Mouse (Mus musculus): ENCODE measurements around the gene Panx1.

Panx1 gene

DNA sequence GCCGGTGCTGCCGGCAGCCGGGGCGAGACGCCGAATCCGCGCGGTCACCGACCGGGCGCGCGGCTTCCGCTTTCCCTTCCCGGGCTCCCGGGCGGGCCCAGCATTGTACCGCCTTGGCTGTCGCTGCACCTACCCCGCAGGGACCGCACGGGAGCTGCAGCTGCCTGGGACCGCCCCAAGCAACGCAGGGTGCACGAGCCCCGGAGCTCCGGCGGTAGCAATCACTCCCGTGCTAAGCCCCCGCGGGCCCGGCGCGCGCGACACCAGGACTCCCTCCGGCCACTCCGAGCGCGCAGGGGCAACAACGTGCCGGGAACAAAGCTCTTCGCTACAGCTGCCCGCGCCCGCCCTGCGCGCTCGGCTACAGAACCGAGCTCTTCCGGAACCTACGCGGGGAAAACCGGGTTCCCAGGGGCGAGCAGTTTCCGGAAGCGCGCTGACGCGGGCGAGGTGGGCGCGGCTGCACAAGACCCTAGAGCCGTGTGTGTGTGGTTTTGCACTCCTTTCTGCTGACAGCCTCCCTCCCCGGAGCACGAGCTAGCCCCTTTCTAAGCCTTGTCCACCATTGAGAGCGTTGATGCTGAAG, at the start of gene Panx1:
Gene Panx1, minus strand, starts transcription at position 395 of the 586 bp plus-strand sequence.
- DNase-seq (ENCODE audit: low spot score in 2 of 2) = peak in 1 of 2 experiments; percentile 55

DNA sequence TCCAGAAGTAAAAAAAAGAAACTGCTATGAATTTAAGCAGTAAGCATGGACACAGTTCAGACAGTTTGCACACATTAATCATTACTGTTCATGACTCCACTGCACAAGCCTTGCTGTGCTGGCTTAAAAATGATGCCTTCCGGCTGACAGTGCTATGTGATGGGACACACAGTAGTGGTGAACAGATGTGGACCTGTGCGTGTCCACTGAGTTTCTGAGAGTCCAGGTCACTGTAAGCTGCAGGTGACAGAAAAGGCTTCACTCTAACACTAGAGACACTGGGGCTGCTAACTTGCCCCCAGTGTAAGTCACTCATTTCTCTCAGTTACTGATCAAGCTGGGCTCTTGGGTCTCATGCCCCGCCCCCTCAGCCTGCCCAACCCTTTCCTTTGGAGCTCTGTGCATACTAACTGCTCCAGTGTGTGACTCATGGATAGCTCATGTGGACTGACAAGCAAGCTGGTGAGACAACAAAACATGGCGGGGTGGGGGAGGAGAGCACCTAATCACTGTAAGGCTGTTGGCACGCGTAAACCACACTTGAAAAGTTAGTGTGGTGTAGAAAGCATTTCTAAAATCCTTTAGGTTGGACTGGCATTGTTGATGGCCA, 23.5 kb upstream of the Panx1 start:
- no peak for DNase-seq (ENCODE audit: low spot score in 2 of 2)

DNA sequence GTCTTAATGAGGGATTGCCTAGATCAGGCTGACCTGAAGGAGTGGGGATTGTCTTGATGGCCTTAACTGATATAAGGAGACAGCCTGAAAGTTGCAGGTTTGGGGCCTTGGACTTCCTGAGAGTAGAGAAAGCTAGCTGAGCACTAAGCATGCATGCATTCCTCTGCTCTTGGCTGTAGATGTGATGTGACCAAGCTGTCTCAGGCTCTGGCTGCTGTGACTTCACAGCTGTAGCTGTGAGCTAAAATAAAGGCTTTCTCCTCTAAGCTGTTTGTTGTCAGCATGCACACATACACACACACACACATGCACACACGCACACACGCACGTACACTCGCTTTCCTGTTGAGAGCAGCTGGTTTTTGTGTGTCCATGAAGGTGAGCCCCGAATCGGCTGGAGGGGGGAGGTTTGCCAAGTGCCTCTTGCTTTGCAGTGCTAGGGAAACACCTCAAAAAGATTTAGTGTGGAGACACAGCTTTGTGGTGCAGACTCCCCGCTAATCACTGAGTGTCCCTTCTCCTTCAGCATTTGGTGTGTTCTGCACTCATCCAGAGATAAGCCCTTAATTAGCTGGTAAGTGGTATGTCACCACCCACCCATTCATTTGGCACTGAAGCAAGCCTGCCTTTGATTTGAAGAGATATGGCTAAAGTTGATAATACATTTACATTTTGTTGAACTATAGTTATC, 22.9 kb upstream of the Panx1 start:
- no peak for DNase-seq (ENCODE audit: low spot score in 2 of 2)

DNA sequence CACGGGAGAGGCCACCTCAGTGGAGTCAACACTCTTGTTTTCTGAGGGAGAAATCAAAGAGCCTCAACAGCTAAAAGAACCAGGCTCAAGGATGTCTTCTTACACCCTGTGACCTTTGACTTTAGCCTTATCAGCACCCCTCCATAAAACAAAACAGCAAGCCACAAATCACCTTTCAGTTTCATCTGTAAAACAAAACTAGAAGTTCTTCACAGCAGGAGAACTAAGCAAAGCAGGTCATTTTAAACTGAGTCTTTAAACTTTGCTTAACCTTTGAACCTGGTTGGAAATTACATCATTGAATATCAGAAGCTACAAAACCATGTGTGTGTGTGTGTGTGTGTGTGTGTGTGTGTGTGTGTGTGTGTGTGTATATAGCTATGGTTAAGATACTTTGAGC, 18.9 kb upstream of the Panx1 start:
- DNase-seq (ENCODE audit: low spot score in 2 of 2) = no peak

DNA sequence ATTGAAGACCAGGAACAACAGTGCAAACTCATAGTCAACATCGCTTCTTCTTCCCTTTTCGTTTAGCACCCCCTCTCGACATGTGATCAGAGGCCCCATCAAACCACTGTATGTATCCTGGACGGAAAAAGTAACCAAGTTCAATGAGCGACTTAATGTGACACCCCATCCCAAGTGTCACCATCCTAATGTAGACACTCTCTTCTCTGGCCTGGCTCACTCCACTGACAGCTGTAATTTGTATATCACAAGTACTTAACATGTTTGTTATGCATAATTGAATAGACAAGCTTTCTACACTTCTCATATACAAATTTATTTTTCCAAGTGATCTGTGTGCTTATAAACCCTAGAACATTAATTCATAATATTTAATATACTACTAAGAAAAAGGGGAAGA, 15.6 kb upstream of the Panx1 start:
- DNase-seq (ENCODE audit: low spot score in 2 of 2) = no peak

DNA sequence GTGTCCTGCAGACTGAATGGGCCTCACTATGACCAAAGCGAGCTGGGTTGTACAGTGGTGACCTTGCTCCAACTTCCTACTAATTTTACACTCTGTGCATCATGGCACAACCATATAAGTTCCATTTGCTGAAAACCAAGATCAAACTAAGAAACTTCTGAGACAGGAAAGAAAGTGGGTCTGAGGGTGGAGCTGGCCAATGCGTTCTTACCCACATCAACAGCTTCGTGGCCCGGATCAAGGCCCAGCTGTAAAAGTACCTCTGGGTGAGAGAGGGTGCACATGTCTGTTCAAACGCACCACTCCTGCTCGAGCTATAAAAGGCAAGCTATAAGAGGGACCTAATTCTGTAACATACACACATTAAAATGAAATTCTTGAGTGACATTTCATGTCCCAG, 14.7 kb upstream of the Panx1 start:
- DNase-seq (ENCODE audit: low spot score in 2 of 2) = no peak

DNA sequence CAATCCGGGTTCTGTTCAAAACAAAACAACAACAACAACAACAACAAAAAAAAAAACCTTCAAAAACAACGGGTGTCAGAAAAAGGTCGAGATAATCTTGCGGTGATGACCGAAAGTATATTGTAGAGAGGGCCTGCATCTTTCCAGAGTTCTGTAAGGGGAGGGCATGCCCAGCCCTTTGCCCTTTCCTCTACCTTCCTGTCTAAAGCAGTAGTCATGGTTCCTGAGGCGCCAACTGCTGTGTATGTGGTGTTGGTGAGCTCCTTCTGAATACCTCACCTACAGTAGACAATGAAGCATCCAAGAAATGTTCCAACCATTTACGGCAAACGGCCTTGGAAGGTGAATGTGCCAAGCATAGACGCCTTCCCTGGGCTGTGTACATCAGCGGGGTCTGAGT, 462 bp upstream of the Panx1 start:
- no peak for DNase-seq (ENCODE audit: low spot score in 2 of 2)

DNA sequence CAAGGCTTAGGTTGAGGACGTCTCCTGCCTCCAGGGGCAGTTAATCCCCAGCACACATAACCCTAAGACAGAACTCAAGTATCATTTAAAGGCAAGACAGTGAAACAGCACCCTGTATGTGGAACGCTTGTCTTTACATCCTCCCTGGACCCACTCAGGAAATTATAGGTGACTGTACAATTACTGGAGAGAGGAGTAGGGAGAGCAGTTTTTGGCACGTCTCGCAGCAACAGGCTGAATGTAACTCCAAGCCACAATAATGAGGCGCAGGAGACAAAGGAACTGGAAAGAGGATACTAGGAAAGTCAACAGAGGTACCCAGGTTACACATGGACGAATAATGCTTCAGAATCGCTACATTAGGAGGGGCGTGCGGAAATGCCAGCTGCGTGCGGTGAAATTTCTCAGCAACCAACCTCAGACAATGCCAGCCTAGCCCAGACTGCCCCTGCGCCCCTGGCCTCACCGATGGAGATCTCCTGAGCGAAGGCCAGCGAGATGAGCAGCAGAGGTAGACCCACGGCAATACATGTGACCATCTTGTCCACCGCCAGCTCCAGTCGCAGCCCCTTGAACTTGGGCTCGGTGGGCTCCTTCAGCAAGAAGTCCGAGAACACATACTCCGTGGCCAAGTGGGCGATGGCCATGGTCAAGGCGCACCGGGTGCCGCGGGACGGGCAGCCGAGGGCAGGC, 741 bp downstream of the Panx1 start:
- no peak for DNase-seq (ENCODE audit: low spot score in 2 of 2)

DNA sequence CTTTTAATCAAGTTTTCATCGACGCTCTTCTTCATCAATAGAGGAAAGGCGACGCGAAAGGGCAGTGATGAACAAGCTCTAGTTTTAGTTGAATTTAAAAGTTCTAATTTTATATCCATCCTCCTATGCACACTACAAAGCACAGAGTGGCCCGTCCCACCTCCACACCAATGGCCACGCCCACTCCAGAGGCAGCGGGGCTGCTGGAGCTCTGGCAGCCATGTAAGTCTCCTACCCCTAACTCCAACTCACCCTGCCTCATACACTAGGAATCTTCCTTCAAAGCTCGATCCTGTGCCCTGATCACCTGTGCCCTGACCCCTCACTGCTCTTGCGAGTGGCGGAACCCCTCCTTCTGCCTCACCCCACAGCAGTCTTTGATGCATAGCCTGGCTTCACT, 3.7 kb downstream of the Panx1 start:
- DNase-seq (ENCODE audit: low spot score in 2 of 2) = no peak

DNA sequence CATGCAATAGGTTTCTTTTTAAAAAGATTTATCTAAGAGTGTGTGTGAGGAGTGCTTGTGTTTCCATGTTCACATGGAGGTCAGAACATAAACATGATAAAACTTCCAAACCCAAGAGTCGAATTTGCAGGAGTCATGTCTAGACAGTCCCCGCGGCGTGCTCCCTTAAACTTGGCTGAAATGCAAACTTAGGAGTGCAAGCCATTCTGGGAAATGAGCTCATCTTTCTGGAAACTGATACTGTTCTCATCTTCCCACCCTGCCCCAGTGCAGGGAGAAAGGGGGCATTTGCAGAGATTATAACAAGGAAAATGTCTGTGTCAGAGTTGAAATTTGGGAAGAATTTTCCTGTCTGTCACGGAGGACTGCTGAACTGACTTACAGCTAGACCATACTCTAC, 5.4 kb downstream of the Panx1 start:
- DNase-seq (ENCODE audit: low spot score in 2 of 2) = no peak

DNA sequence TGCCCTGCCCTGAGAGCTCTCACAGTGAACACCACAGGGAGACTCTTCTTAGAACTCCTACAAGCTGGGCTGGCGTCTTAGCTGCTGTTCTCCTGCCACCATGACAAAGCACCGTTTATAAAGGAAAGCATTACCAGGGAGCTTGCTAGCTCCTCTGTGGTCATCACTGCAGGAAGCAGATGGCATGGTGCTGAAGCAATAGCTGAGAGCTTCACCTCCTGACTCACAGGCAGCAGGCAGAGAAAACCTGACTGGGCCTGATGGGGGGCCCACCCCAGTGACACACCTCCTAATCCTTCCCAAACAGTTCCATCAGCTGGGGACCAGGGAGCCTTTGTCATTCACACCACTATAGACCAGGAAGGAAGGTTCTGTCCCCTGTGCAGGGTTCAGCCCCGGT, 7.6 kb downstream of the Panx1 start:
- no peak for DNase-seq (ENCODE audit: low spot score in 2 of 2)

DNA sequence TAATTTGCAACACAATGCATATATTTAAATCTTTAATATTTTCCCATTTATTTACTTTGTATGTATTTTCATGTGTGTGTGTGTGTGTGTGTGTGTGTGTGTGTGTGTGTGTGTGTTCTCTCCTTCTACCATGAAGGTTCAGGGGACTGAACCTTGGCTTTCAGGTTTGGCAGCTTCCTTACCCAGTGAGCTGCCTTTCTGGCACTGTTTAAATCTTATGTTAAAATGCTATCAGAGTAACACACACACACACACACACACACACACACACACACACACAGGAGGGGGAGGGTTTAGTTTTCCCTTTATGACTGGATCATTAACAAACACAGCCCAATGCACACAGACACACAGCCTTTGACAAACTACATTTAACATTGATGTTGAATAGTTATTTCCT, 8.0 kb downstream of the Panx1 start:
- DNase-seq (ENCODE audit: low spot score in 2 of 2) = no peak

DNA sequence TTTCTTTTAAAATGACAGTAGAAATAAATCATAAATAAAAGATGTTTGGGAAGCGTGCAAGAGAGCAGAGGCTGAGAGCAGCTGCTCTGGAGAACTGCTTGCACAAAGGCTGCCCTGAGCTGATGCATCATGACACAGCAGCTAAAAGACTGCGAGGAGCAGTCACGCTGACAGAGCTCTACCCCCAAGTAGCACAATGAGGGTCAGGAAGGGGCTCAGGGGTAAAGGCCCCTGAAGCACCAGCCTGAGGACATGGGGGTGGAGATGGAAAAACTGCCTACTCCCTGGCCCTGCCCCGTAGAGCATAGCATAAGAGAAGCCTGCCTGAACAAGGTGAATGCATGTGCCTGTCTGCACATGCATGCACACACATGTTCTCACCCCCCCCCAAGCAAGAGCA, 8.5 kb downstream of the Panx1 start:
- no peak for DNase-seq (ENCODE audit: low spot score in 2 of 2)

DNA sequence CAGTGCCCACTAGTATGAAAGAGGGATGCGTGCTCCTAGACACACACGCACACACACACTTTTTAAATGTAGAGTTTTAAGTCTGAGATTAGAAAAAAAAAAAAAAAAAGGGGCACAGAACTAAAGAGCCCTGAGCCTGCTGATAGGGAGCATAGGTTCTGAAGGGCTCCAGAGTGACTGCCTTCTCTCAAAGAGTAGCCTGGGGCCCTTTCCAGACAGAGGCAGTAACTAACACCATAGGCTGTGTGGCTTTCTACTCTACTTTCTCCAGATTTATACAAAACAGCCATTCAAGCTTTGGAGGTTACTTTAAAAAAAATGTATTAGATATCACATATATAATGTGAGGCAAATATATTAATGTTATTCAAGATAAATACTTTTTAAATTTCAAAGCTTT, 8.9 kb downstream of the Panx1 start:
- no peak for DNase-seq (ENCODE audit: low spot score in 2 of 2)

DNA sequence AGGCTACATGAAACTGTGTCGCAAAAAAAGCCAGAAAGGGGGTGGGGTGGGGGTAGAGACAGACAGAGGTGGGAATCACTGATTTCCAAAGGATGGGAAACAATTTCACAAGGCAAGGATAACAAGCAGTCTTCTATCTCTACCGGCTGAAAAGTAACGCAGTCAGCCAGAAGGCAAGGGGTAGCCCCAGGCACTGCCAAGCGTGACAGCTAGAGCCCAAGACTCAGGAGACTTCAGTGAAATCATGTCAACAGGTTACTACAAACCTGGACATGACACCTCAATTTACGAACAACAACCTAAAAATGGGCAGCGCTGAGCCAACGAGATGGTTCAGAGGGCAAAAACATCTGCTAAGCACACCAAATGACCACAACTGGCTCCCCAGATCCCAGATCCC, 9.3 kb downstream of the Panx1 start:
- no peak for DNase-seq (ENCODE audit: low spot score in 2 of 2)

DNA sequence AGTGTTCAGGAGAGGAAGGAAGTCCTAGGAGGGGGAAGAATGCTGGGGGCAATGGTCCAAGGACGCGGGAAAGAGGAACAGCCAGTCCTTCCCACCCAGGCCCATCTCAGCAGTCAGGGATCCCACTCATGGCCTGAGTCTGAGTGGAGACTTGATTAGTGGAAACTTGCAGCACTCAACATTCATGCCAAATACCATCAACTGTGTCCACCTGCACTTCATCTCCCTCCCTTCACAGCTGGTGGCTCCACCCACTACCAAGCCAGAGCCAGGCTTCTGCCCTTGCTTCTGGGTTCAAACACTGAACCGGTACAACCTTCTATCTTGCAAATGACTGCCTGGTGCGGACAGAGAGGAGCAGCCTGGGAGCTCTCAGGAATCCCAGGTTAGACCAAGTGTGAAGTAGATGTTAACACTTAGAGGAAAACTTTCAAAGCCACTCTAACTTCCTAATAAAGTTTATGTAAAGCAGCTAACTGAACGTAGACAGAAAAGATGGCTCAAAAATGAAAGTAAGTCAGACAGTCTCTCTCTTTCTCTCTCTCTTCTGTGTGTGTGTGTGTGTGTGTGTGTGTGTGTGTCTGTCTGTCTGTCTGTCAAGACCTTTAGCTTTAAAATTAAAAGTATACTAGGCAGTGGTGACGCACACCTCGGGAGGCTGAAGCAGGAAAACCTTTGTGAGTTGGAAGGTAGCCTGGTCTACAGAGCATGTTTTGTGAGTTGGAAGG, 10.6 kb downstream of the Panx1 start:
- no peak for DNase-seq (ENCODE audit: low spot score in 2 of 2)

DNA sequence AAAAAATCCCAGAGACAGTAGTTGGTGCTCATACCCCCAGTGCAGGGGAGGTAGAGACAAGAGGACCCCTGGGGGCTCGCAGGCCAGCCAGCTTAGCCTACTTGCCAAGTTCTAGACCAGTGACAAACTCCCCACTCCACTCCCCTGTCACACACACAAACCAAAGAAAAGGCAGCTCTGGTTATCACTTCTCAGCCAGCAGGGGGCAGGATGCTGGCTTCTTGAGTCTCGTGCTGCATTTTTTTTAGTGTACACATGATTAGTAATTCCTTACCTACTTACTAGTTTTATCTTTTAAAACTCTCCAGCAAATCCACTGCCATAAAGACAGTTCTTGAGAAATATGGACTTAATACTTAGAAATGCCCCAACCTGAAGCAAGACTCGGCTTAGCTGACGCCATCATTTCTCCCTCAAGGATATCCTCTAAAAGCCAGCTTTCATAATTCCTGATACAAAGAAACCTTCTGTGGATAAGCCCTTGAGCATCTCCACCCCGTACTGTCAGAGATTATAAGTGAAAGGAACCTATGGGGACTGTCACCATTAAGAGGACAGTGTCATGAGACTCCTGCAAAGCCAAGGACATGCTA, 11.6 kb downstream of the Panx1 start:
- no peak for DNase-seq (ENCODE audit: low spot score in 2 of 2)

DNA sequence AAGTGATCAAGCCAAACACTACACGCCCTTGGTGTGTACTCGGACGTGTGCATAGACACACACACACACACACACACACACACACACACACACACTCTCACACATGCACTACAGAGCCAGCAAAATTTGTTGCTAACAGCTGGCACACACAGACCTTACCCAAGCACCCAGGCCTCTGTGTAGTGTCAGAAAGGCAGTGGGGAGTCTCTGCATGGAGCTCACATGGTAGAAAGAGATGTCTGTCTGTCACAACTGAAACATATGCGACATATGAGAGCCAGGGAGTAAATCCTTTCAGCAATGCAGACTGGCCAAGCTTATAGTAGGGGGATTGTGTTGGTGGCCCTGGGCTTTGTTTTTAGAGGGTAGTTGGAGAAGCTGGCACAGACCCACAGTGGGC, 12.5 kb downstream of the Panx1 start:
- DNase-seq (ENCODE audit: low spot score in 2 of 2) = no peak

DNA sequence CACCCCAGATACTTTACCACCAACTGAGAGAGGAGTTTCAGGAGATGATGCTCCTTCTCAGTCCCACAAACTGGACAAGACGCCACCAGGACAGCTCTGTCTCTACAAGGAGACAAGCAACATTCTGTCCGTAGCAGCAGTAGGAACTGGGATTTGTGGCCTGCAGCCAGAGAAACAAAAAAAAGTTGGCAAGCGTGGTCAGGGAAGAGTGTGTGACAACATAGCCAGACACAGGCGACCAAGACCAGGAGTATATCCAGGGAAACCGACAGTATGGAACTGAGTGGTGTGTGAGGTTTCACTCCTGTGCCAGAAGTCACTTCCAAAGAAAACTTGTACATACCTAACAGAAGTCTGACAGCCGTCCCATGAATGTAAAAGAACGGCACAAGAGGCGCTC, 14.5 kb downstream of the Panx1 start:
- no peak for DNase-seq (ENCODE audit: low spot score in 2 of 2)

DNA sequence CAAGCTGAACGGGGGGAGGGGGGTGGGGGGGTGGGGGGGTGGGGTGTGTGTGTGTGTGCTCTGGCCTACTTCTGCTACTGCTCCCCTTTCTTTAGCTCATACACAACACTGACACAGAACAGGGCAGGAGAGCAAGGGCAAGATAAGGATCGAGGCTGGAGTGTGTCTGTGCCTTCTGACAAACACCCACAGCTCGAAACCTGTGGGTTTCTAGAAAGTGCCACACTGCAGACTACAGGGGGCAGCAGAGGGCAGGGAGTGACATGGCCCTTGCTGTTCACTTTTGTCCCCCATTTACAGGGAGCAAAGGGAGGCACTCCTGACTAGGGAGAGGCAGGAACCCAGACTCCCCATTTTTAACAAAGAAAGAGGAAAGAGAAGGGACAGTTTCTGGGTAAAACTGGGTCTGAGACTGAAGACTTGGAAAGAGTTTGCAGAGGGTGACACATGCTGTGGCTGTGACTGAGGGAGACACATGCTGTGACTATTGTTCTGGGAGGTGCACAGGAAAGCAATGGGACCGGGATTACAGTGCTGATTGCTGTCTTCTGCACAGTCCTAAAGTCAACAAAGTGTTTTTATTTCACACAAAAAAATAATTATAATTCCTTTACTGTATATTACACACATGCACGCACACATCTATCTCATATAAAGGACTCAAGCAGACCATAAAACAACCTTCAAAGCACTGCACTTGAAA, 16.1 kb downstream of the Panx1 start:
- no peak for DNase-seq (ENCODE audit: low spot score in 2 of 2)

DNA sequence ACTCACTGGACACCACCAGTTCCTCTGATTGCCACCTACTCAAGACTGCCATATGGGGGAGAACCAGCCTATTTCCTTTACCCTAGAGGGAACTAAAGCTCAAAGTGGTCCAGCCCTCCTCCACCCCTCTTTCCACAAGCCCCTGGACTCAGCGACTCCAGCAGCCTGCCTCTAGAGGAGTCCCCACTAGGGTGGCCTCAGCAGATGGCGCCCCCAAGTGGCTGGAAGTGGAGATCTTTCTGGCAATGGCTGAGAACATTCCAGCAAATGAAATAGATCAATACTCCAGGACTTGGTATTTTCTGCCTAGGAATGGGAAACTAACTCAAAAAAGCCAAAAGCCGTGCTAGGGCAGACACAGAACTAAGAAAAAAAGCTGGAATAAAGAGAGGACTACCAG, 17.6 kb downstream of the Panx1 start:
- DNase-seq (ENCODE audit: low spot score in 2 of 2) = no peak

Data from frontal cortex, postnatal 14 days (tissue).